Mouse (Mus musculus) kidney, embryonic 16.5 days (tissue): ENCODE measurements around the gene Tulp4. TPM values are rescaled to one million over a fixed set of nuclear protein-coding genes. Genes with fewer than 3 reads are reported as not detected.
"Not testable (repeated sequence)": the region's sequence is repeated elsewhere in the genome, so short reads cannot be mapped to it uniquely, and the experiment has no call there.

Source experiments
- ATAC-seq: fragments of 200-750 bp; cut with Nextera tagmentation; 2 replicates; pipeline ENCODE4 v1.8.0; 2017; ENCODE audit warnings: moderate TSS enrichment; ENCODE audit not compliant: low FRiP score, low TSS enrichment
- H3K27ac ChIP-seq: fragments of 300-500 bp; sonication (generic); 2 replicates; pipeline ENCODE4 v1.5.1; 2014; ENCODE audit warnings: low read length
- H3K27me3 ChIP-seq: fragments of 300-500 bp; sonication (generic); 2 replicates; pipeline ENCODE4 v1.6.1; 2014; ENCODE audit warnings: low read length, control low read depth, mixed read lengths; ENCODE audit not compliant: insufficient read depth
- H3K36me3 ChIP-seq: fragments of 300-500 bp; sonication (generic); 2 replicates; pipeline ENCODE4 v1.6.1; 2014; ENCODE audit warnings: low read length, control low read depth, mixed read lengths; ENCODE audit not compliant: insufficient read depth
- H3K4me1 ChIP-seq: fragments of 300-500 bp; sonication (generic); 2 replicates; pipeline ENCODE4 v1.6.1; 2014; ENCODE audit warnings: low read length, control low read depth, mixed read lengths; ENCODE audit not compliant: insufficient read depth
- H3K4me2 ChIP-seq: fragments of 300-500 bp; sonication (generic); replicated peaks from 2 replicates; pipeline ENCODE4 v1.6.1; 2014; ENCODE audit warnings: low read depth, low read length
- H3K4me3 ChIP-seq: fragments of 300-500 bp; sonication (generic); 2 replicates; pipeline ENCODE4 v1.5.1; 2014; ENCODE audit warnings: mild to moderate bottlenecking, low read length
- H3K9ac ChIP-seq: fragments of 300-500 bp; sonication (generic); replicated peaks from 2 replicates; pipeline ENCODE4 v1.6.1; 2014; ENCODE audit warnings: low read length
- H3K9me3 ChIP-seq: fragments of 300-500 bp; sonication (generic); 2 replicates; pipeline ENCODE4 v1.6.1; 2016; ENCODE audit warnings: low read length, control low read depth
- WGBS: fragments of 180-500 bp; shearing (Covaris S2); extraction: QIAGEN DNeasy Blood & Tissue Kit; methylation state at CpG from one replicate; pipeline ENCODE4 v1.1.7; 2014; 5-methylcytosine and 5-hydroxymethylcytosine counted together
- polyA plus RNA-seq: library from polyadenylated mRNA; unstranded; fragments of >200 nt; fragmentation: Nextera tagmentation; extraction: Ambion mirVana; gene quantifications from 2 replicates; pipeline ENCODE4 v1.2.1, GENCODE M21; 2015

Tulp4 gene
- polyA plus RNA-seq, 1 experiment from 2014 or later, result 81.3 TPM

GRCm38 (mm10) chr17:6232633-6233032 is 126.4 kb downstream of the Tulp4 start:
- ATAC-seq, H3K4me2 ChIP-seq, H3K9me3 ChIP-seq, H3K27ac ChIP-seq, H3K36me3 ChIP-seq, H3K9ac ChIP-seq, H3K4me1 ChIP-seq, H3K4me3 ChIP-seq, H3K27me3 ChIP-seq: not testable (repeated sequence)
- no CpG with 5 or more reads among the region's 7 CpGs for WGBS

- H3K4me1 ChIP-seq, H3K36me3 ChIP-seq, H3K4me2 ChIP-seq, ATAC-seq, H3K9me3 ChIP-seq, H3K9ac ChIP-seq, H3K4me3 ChIP-seq, H3K27ac ChIP-seq, H3K27me3 ChIP-seq: not testable (repeated sequence)
- WGBS, result 92% methylated on average over 1 of the region's 1 CpGs
These were observed 145.1 kb downstream of the Tulp4 start for GRCm38 (mm10) chr17:6251298-6251697.

GRCm38 (mm10) chr17:6256400-6257069 is 150.3 kb downstream of the Tulp4 start, which contains the start of gene Tmem181a:
Gene Tmem181a (plus strand): TSS chr17:6256860.
- H3K9ac ChIP-seq, H3K27me3 ChIP-seq, H3K36me3 ChIP-seq, H3K9me3 ChIP-seq, H3K4me3 ChIP-seq, H3K27ac ChIP-seq, H3K4me1 ChIP-seq: not testable (repeated sequence)
- WGBS, result 0% methylated on average over 18 of the region's 51 CpGs
- peak; percentile 73 for ATAC-seq
- peak within 1 kb of the TSS; percentile 44 for H3K4me2 ChIP-seq

- not testable (repeated sequence) for H3K27ac ChIP-seq, ATAC-seq, H3K9me3 ChIP-seq, H3K4me1 ChIP-seq, H3K36me3 ChIP-seq, H3K4me3 ChIP-seq, H3K27me3 ChIP-seq, H3K9ac ChIP-seq
- 1% methylated on average over 5 of the region's 20 CpGs for WGBS
- peak overlapping the region; percentile 44; the same call in 1 of the 2 replicates for H3K4me2 ChIP-seq
These were observed 150.8 kb downstream of the Tulp4 start for GRCm38 (mm10) chr17:6257070-6257456.

GRCm38 (mm10) chr17:6269876-6270831 is 163.9 kb downstream of the Tulp4 start:
- not testable (repeated sequence) for H3K27me3 ChIP-seq, H3K27ac ChIP-seq, H3K9me3 ChIP-seq, H3K4me1 ChIP-seq, H3K36me3 ChIP-seq
- Histone ChIP-seq H3K4me2 (peak overlapping the region; percentile 57), H3K9ac (peak overlapping the region; percentile 61), H3K4me3 (peak overlapping the region; percentile 49)
- ATAC-seq, result peak; percentile 87; the same call in 1 of the 2 replicates
- WGBS, result under 1% methylated on average over 43 of the region's 84 CpGs

- H3K9me3 ChIP-seq, H3K4me1 ChIP-seq, H3K36me3 ChIP-seq, H3K27me3 ChIP-seq, H3K27ac ChIP-seq: not testable (repeated sequence)
- peak; percentile 16; the same call in 1 of the 2 replicates for ATAC-seq
- WGBS, result under 1% methylated on average over 25 of the region's 25 CpGs
- peak overlapping the region; percentile 49 for H3K4me3 ChIP-seq
- H3K4me2 ChIP-seq, result peak overlapping the region; percentile 57
- peak overlapping the region; percentile 61 for H3K9ac ChIP-seq
These were observed 164.6 kb downstream of the Tulp4 start for GRCm38 (mm10) chr17:6270840-6271239.

- H3K9me3 ChIP-seq, H3K4me2 ChIP-seq, H3K27ac ChIP-seq, H3K36me3 ChIP-seq, H3K27me3 ChIP-seq, H3K4me1 ChIP-seq, ATAC-seq, H3K4me3 ChIP-seq, H3K9ac ChIP-seq: not testable (repeated sequence)
- 82% methylated on average over 6 of the region's 6 CpGs for WGBS
These were observed 165.7 kb downstream of the Tulp4 start for GRCm38 (mm10) chr17:6271970-6272369.

GRCm38 (mm10) chr17:6274693-6275092 is 168.5 kb downstream of the Tulp4 start:
- not testable (repeated sequence) for H3K9me3 ChIP-seq, H3K4me2 ChIP-seq, H3K36me3 ChIP-seq, H3K27ac ChIP-seq, H3K4me3 ChIP-seq, ATAC-seq, H3K4me1 ChIP-seq, H3K27me3 ChIP-seq, H3K9ac ChIP-seq
- WGBS, result 93% methylated on average over 4 of the region's 6 CpGs

GRCm38 (mm10) chr17:6279205-6279604 is 173.0 kb downstream of the Tulp4 start:
- H3K36me3 ChIP-seq, H3K9ac ChIP-seq, H3K9me3 ChIP-seq, H3K4me2 ChIP-seq, H3K4me1 ChIP-seq, H3K4me3 ChIP-seq, H3K27ac ChIP-seq, H3K27me3 ChIP-seq: not testable (repeated sequence)
- 0 out of 2 replicates have a peak, but pooled peaks have one; percentile 60 for ATAC-seq
- 45% methylated on average over 8 of the region's 8 CpGs for WGBS

GRCm38 (mm10) chr17:6279772-6280171 is 173.5 kb downstream of the Tulp4 start:
- not testable (repeated sequence) for H3K27me3 ChIP-seq, ATAC-seq, H3K4me3 ChIP-seq

More at GRCm38 (mm10) chr17:6279772-6280171, 173.5 kb downstream of the Tulp4 start:
- H3K36me3 ChIP-seq, H3K9ac ChIP-seq, H3K27ac ChIP-seq, H3K4me2 ChIP-seq, H3K9me3 ChIP-seq, H3K4me1 ChIP-seq: not testable (repeated sequence)
- WGBS, result 80% methylated on average over 7 of the region's 10 CpGs
